In genomic region chr19:46455032-46455431, GRCm38 (mm10) we compare ENCODE assay signal across 7 mouse cellular contexts. TPM values are rescaled to one million over a fixed set of nuclear protein-coding genes. Genes with fewer than 3 reads are reported as not detected.
DNase-seq lines count a peak whose midpoint lies in the region; ATAC-seq and TF ChIP-seq lines count a peak whose summit lies in the region.

No protein-coding gene starts in this region.

- H3K27ac ChIP-seq in hindbrain, embryonic 10.5 days = peak overlapping the region; percentile 83
- peak overlapping the region; percentile 48; the same call in 1 of the 2 replicates for H3K27ac ChIP-seq in limb, embryonic 14.5 days (replicated peaks; ENCODE audit: low read depth, low read length)
- H3K27ac ChIP-seq in midbrain, embryonic 13.5 days = peak overlapping the region; percentile 61; the same call in 1 of the 2 replicates
- H3K27ac ChIP-seq in cerebellum, adult 2 months (ENCODE audit: insufficient read depth, low read length) = no peak overlapping the region

- no peak for ATAC-seq in limb, embryonic 14.5 days (ENCODE audit: low FRiP score, low read depth)
- no peak for ATAC-seq in midbrain, embryonic 13.5 days

- H3K4me3 ChIP-seq in hindbrain, embryonic 10.5 days = 0 out of 2 replicates have a peak overlapping the region, but pooled peaks have one; percentile 4
- no peak overlapping the region for H3K4me3 ChIP-seq in limb, embryonic 14.5 days (replicated peaks; ENCODE audit: low read length)
- H3K4me3 ChIP-seq in midbrain, embryonic 13.5 days (replicated peaks) = no peak overlapping the region
- no peak overlapping the region for H3K4me3 ChIP-seq in cerebellum, adult 2 months (replicated peaks; ENCODE audit: insufficient read depth, low read depth, low read length)

- no peaks in the 10 kb centered on the region for H3K9me3 ChIP-seq in hindbrain, embryonic 10.5 days
- H3K9me3 ChIP-seq in limb, embryonic 14.5 days (ENCODE audit: control insufficient read depth, low read length) = no peaks in the 10 kb centered on the region
- H3K9me3 ChIP-seq in midbrain, embryonic 13.5 days = no peaks in the 10 kb centered on the region

- no peak overlapping the region for H3K4me2 ChIP-seq in limb, embryonic 14.5 days (replicated peaks; ENCODE audit: low read depth, low read length, severe bottlenecking)
- no peak overlapping the region for H3K4me2 ChIP-seq in midbrain, embryonic 13.5 days (replicated peaks)

- peak; percentile 84 for DNase-seq in MEL-GATA-1-ER (ENCODE audit: extremely low read depth, low read depth)
- peak; percentile 69 for DNase-seq in c-Kit-positive CD71-positive TER-119-positive erythroid progenitor cells, embryonic 14.5 days (ENCODE audit: low spot score)
- no peak for DNase-seq in hindbrain, embryonic 10.5 days (ENCODE audit: low spot score)
- DNase-seq in limb, embryonic 14.5 days (ENCODE audit: low spot score) = no peak
- no peak for DNase-seq in cerebellum, adult 2 months
- DNase-seq in cerebellum, postnatal 25 days = no peak

- 0 out of 2 replicates have a peak overlapping the region, but pooled peaks have one; percentile 28 for H3K9ac ChIP-seq in limb, embryonic 14.5 days (ENCODE audit: low read depth, low read length, severe bottlenecking)
- 0 out of 2 replicates have a peak overlapping the region, but pooled peaks have one; percentile 3 for H3K9ac ChIP-seq in midbrain, embryonic 13.5 days (replicated peaks)

- H3K4me1 ChIP-seq in hindbrain, embryonic 10.5 days (replicated peaks) = peaks cover 56% of the 10 kb centered on the region
- H3K4me1 ChIP-seq in limb, embryonic 14.5 days (ENCODE audit: control insufficient read depth, insufficient read depth, low read length) = no peaks in the 10 kb centered on the region
- H3K4me1 ChIP-seq in midbrain, embryonic 13.5 days (replicated peaks) = peaks cover 23% of the 10 kb centered on the region
- peaks cover 5% of the 10 kb centered on the region for H3K4me1 ChIP-seq in cerebellum, adult 2 months (ENCODE audit: control insufficient read depth, insufficient read depth, low read length)

- WGBS in hindbrain, embryonic 10.5 days = 60% methylated on average over 1 of the region's 1 CpGs
- 71% methylated on average over 1 of the region's 1 CpGs for WGBS in limb, embryonic 14.5 days
- 77% methylated on average over 1 of the region's 1 CpGs for WGBS in midbrain, embryonic 13.5 days
- WGBS in cerebellum, adult 2 months = 77% methylated on average over 1 of the region's 1 CpGs

- TF ChIP-seq POLR2A in limb, embryonic 14.5 days (IDR thresholded peaks at IDR 0.05; ENCODE audit: borderline replicate concordance, extremely low read depth, insufficient read depth, insufficient read length) = no peak
- no peak for TF ChIP-seq POLR2A in cerebellum, adult 2 months (IDR thresholded peaks at IDR 0.05; ENCODE audit: borderline replicate concordance, insufficient read depth, low read length)

- no peaks in the 10 kb centered on the region for H3K27me3 ChIP-seq in hindbrain, embryonic 10.5 days (ENCODE audit: insufficient read depth, poor library complexity, severe bottlenecking)
- H3K27me3 ChIP-seq in limb, embryonic 14.5 days (ENCODE audit: control insufficient read depth, insufficient read depth, low read length) = no peaks in the 10 kb centered on the region
- no peaks in the 10 kb centered on the region for H3K27me3 ChIP-seq in midbrain, embryonic 13.5 days
- H3K27me3 ChIP-seq in cerebellum, adult 2 months (ENCODE audit: control insufficient read depth, insufficient read depth, low read length) = no peaks in the 10 kb centered on the region

- H3K36me3 ChIP-seq in hindbrain, embryonic 10.5 days = peaks cover 92% of the 10 kb centered on the region
- H3K36me3 ChIP-seq in limb, embryonic 14.5 days (ENCODE audit: control insufficient read depth, insufficient read depth, low read length) = peaks cover 82% of the 10 kb centered on the region
- H3K36me3 ChIP-seq in midbrain, embryonic 13.5 days = peaks cover 58% of the 10 kb centered on the region

- no peak for TF ChIP-seq CTCF in cerebellum, adult 2 months (IDR thresholded peaks at IDR 0.05; ENCODE audit: borderline replicate concordance, insufficient read depth, low read depth, low read length)

RNA-seq across cellular contexts. Expression of gene Trim8, which starts 46.5 kb away (rescaled TPM):
- polyA plus RNA-seq in hindbrain, embryonic 10.5 days (2016; fragmentation: Nextera tagmentation; extraction: Ambion mirVana) = 26.5 and 30.0 TPM in 2 replicates
- polyA plus RNA-seq in limb, embryonic 14.5 days (2012; rRNA removed) = 22.7 and 32.5 TPM in 2 replicates
- polyA plus RNA-seq in limb, embryonic 14.5 days (2014; fragmentation: Nextera tagmentation; extraction: Ambion mirVana) = 21.5 and 23.1 TPM in 2 replicates
- 27.7 and 33.0 TPM in 2 replicates for polyA plus RNA-seq in midbrain, embryonic 13.5 days (2015; fragmentation: Nextera tagmentation; extraction: Ambion mirVana)
- 40.3 and 43.4 TPM in 2 replicates for polyA plus RNA-seq in cerebellum, adult 2 months (2012; rRNA removed)

RNA-seq across cellular contexts. Expression of gene Sufu, which starts 58.3 kb away (rescaled TPM):
- 49.1 and 52.1 TPM in 2 replicates for polyA plus RNA-seq in hindbrain, embryonic 10.5 days (2016; fragmentation: Nextera tagmentation; extraction: Ambion mirVana)
- polyA plus RNA-seq in limb, embryonic 14.5 days (2012; rRNA removed) = 30.6 and 37.2 TPM in 2 replicates
- polyA plus RNA-seq in limb, embryonic 14.5 days (2014; fragmentation: Nextera tagmentation; extraction: Ambion mirVana) = 35.5 and 39.1 TPM in 2 replicates
- 27.7 and 28.6 TPM in 2 replicates for polyA plus RNA-seq in midbrain, embryonic 13.5 days (2015; fragmentation: Nextera tagmentation; extraction: Ambion mirVana)
- polyA plus RNA-seq in cerebellum, adult 2 months (2012; rRNA removed) = 15.0 and 16.2 TPM in 2 replicates

RNA-seq across cellular contexts. Expression of gene Actr1a, which starts 59.5 kb away (rescaled TPM):
- polyA plus RNA-seq in hindbrain, embryonic 10.5 days (2016; fragmentation: Nextera tagmentation; extraction: Ambion mirVana) = 193 and 229 TPM in 2 replicates
- 96.2 and 104 TPM in 2 replicates for polyA plus RNA-seq in limb, embryonic 14.5 days (2012; rRNA removed)
- 152 and 155 TPM in 2 replicates for polyA plus RNA-seq in limb, embryonic 14.5 days (2014; fragmentation: Nextera tagmentation; extraction: Ambion mirVana)
- 331 and 333 TPM in 2 replicates for polyA plus RNA-seq in midbrain, embryonic 13.5 days (2015; fragmentation: Nextera tagmentation; extraction: Ambion mirVana)
- polyA plus RNA-seq in cerebellum, adult 2 months (2012; rRNA removed) = 185 and 196 TPM in 2 replicates

Comparison
In these comparisons a context has a peak if more than half of its experiments do, and no peak if none do; other contexts are left out.
1. DNase-seq: peak in MEL-GATA-1-ER (single experiment) and c-Kit-positive CD71-positive TER-119-positive erythroid progenitor cells, embryonic 14.5 days (single experiment); none in hindbrain, embryonic 10.5 days (single experiment), limb, embryonic 14.5 days (single experiment), cerebellum, adult 2 months (0 of 2) and cerebellum, postnatal 25 days (0 of 2).